Mouse (Mus musculus) limb, embryonic 13.5 days (tissue): Measurements from ENCODE around the gene Itga6. TPM values are rescaled to one million over a fixed set of nuclear protein-coding genes. Genes with fewer than 3 reads are reported as not detected.
A peak's percentile ranks its signal among the peaks of the same experiment; 100 is the strongest.

Experiments used
- ATAC-seq: fragments of 200-750 bp; cut with Nextera tagmentation; 2 replicates; pipeline ENCODE4 v1.8.0; 2017; ENCODE audit warnings: low read depth, moderate number of reproducible peaks, moderate TSS enrichment; ENCODE audit not compliant: low FRiP score
- H3K27ac ChIP-seq: fragments of 300-500 bp; sonication (generic); 2 replicates; pipeline ENCODE4 v1.5.1; 2015; ENCODE audit warnings: inconsistent platforms, mild to moderate bottlenecking, moderate library complexity
- H3K27me3 ChIP-seq: fragments of 300-500 bp; sonication (generic); 2 replicates; pipeline ENCODE4 v1.6.1; 2015; ENCODE audit warnings: mild to moderate bottlenecking, inconsistent platforms
- H3K36me3 ChIP-seq: fragments of 300-500 bp; sonication (generic); 2 replicates; pipeline ENCODE4 v1.6.1; 2015; ENCODE audit warnings: inconsistent platforms, mild to moderate bottlenecking, moderate library complexity
- H3K4me1 ChIP-seq: fragments of 300-500 bp; sonication (generic); 2 replicates; pipeline ENCODE4 v1.6.1; 2015; ENCODE audit warnings: inconsistent platforms
- H3K4me2 ChIP-seq: fragments of 300-500 bp; sonication (generic); replicated peaks from 2 replicates; pipeline ENCODE4 v1.6.1; 2015; ENCODE audit warnings: inconsistent platforms, mild to moderate bottlenecking, moderate library complexity
- H3K4me3 ChIP-seq: fragments of 300-500 bp; sonication (generic); 2 replicates; pipeline ENCODE4 v1.5.1; 2015; ENCODE audit warnings: moderate library complexity, mild to moderate bottlenecking, inconsistent platforms
- H3K9ac ChIP-seq: fragments of 300-500 bp; sonication (generic); 2 replicates; pipeline ENCODE4 v1.6.1; 2015; ENCODE audit warnings: mild to moderate bottlenecking, inconsistent platforms
- H3K9me3 ChIP-seq: fragments of 300-500 bp; sonication (generic); 2 replicates; pipeline ENCODE4 v1.6.1; 2016; ENCODE audit warnings: inconsistent platforms
- WGBS: fragments of 180-500 bp; shearing (Covaris S2); methylation state at CpG from one replicate; pipeline ENCODE4 v1.1.7; 2015; 5-methylcytosine and 5-hydroxymethylcytosine counted together
- polyA plus RNA-seq: library from polyadenylated mRNA; unstranded; fragments of >200 nt; fragmentation: Nextera tagmentation; extraction: Ambion mirVana; gene quantifications from 2 replicates; pipeline ENCODE4 v1.2.1, GENCODE M21; 2015

Itga6 gene
- polyA plus RNA-seq, 1 experiment from 2014 or later: 33.9 TPM

GRCm38 (mm10) chr2:71873474-71874322 is 128.3 kb downstream of the Itga6 start:
- Histone ChIP-seq H3K27me3 (no peaks in the 10 kb centered on the region), H3K27ac (peak overlapping the region; percentile 92), H3K4me3 (peak overlapping the region; percentile 83), H3K4me2 (peak overlapping the region; percentile 86), H3K9me3 (no peaks in the 10 kb centered on the region), H3K4me1 (peaks cover 22% of the 10 kb centered on the region), H3K9ac (peak overlapping the region; percentile 90), H3K36me3 (peaks cover 14% of the 10 kb centered on the region; the same call in 1 of the 2 replicates)
- 3% methylated on average over 51 of the region's 51 CpGs for WGBS
- ATAC-seq: peak; percentile 60; the same call in 1 of the 2 replicates

- Histone ChIP-seq H3K4me2 (peak overlapping the region; percentile 86), H3K36me3 (peaks cover 15% of the 10 kb centered on the region; the same call in 1 of the 2 replicates), H3K27me3 (no peaks in the 10 kb centered on the region), H3K27ac (no peak overlapping the region), H3K9ac (peak overlapping the region; percentile 90; the same call in 1 of the 2 replicates), H3K4me3 (peak overlapping the region; percentile 83), H3K4me1 (peaks cover 22% of the 10 kb centered on the region), H3K9me3 (no peaks in the 10 kb centered on the region)
- 79% methylated on average over 2 of the region's 2 CpGs for WGBS
- no peak for ATAC-seq
Measured at GRCm38 (mm10) chr2:71874422-71874821, 129.0 kb downstream of the Itga6 start.

- Histone ChIP-seq H3K4me3 (peak overlapping the region; percentile 83; the same call in 1 of the 2 replicates), H3K36me3 (peaks cover 19% of the 10 kb centered on the region; the same call in 1 of the 2 replicates), H3K4me2 (peak overlapping the region; percentile 86), H3K27ac (no peak overlapping the region), H3K4me1 (peaks cover 22% of the 10 kb centered on the region), H3K9me3 (no peaks in the 10 kb centered on the region), H3K9ac (no peak overlapping the region), H3K27me3 (no peaks in the 10 kb centered on the region)
- WGBS: 56% methylated on average over 2 of the region's 2 CpGs
- no peak for ATAC-seq
Measured at GRCm38 (mm10) chr2:71874836-71875235, 129.4 kb downstream of the Itga6 start.

- 91% methylated on average over 4 of the region's 4 CpGs for WGBS
- H3K27me3 ChIP-seq: no peaks in the 10 kb centered on the region
Measured at GRCm38 (mm10) chr2:71877865-71878264, 132.4 kb downstream of the Itga6 start.

GRCm38 (mm10) chr2:71878441-71878840 is 133.0 kb downstream of the Itga6 start:
- peaks cover 50% of the 10 kb centered on the region for H3K36me3 ChIP-seq
- no peak overlapping the region for H3K4me3 ChIP-seq
- H3K9me3 ChIP-seq: no peaks in the 10 kb centered on the region
- no peak overlapping the region for H3K9ac ChIP-seq
- peaks cover 18% of the 10 kb centered on the region for H3K4me1 ChIP-seq
- WGBS: 75% methylated on average over 2 of the region's 2 CpGs
- no peak overlapping the region for H3K27ac ChIP-seq
- H3K27me3 ChIP-seq: no peaks in the 10 kb centered on the region
- no peak overlapping the region for H3K4me2 ChIP-seq
- ATAC-seq: no peak

More at GRCm38 (mm10) chr2:71877865-71878264, 132.4 kb downstream of the Itga6 start:
- peaks cover 44% of the 10 kb centered on the region for H3K36me3 ChIP-seq
- H3K9ac ChIP-seq: no peak overlapping the region
- no peaks in the 10 kb centered on the region for H3K9me3 ChIP-seq
- ATAC-seq: no peak
- peaks cover 18% of the 10 kb centered on the region for H3K4me1 ChIP-seq
- H3K4me3 ChIP-seq: no peak overlapping the region
- H3K27ac ChIP-seq: no peak overlapping the region
- H3K4me2 ChIP-seq: no peak overlapping the region

- Histone ChIP-seq H3K36me3 (peaks cover 54% of the 10 kb centered on the region), H3K9me3 (no peaks in the 10 kb centered on the region), H3K9ac (no peak overlapping the region), H3K27ac (no peak overlapping the region), H3K27me3 (no peaks in the 10 kb centered on the region), H3K4me2 (no peak overlapping the region), H3K4me1 (peaks cover 15% of the 10 kb centered on the region), H3K4me3 (no peak overlapping the region)
- no peak for ATAC-seq
Measured at GRCm38 (mm10) chr2:71878943-71879342, 133.5 kb downstream of the Itga6 start.

- H3K4me3 ChIP-seq: no peak overlapping the region
- H3K36me3 ChIP-seq: peaks cover 72% of the 10 kb centered on the region
- H3K4me1 ChIP-seq: no peaks in the 10 kb centered on the region
- H3K27ac ChIP-seq: no peak overlapping the region
- H3K9me3 ChIP-seq: no peaks in the 10 kb centered on the region
- H3K27me3 ChIP-seq: no peaks in the 10 kb centered on the region
- H3K4me2 ChIP-seq: no peak overlapping the region
- WGBS: 90% methylated on average over 19 of the region's 19 CpGs
- no peak for ATAC-seq
- H3K9ac ChIP-seq: no peak overlapping the region
Measured at GRCm38 (mm10) chr2:71882914-71883651, 137.7 kb downstream of the Itga6 start.

- Histone ChIP-seq H3K36me3 (peaks cover 79% of the 10 kb centered on the region), H3K9me3 (no peaks in the 10 kb centered on the region)
- no peak for ATAC-seq
Measured at GRCm38 (mm10) chr2:71887269-71887668, 141.9 kb downstream of the Itga6 start.

GRCm38 (mm10) chr2:71888437-71888836 is 143.0 kb downstream of the Itga6 start:
- no peaks in the 10 kb centered on the region for H3K9me3 ChIP-seq
- no peak overlapping the region for H3K4me2 ChIP-seq
- 79% methylated on average over 4 of the region's 4 CpGs for WGBS
- no peaks in the 10 kb centered on the region for H3K27me3 ChIP-seq
- ATAC-seq: no peak
- no peaks in the 10 kb centered on the region for H3K4me1 ChIP-seq
- no peak overlapping the region for H3K4me3 ChIP-seq
- no peak overlapping the region for H3K9ac ChIP-seq
- peaks cover 79% of the 10 kb centered on the region for H3K36me3 ChIP-seq
- no peak overlapping the region for H3K27ac ChIP-seq

More at GRCm38 (mm10) chr2:71887269-71887668, 141.9 kb downstream of the Itga6 start:
- H3K9ac ChIP-seq: no peak overlapping the region
- no peak overlapping the region for H3K4me3 ChIP-seq
- no peaks in the 10 kb centered on the region for H3K4me1 ChIP-seq
- no peak overlapping the region for H3K27ac ChIP-seq
- no peak overlapping the region for H3K4me2 ChIP-seq
- no peaks in the 10 kb centered on the region for H3K27me3 ChIP-seq
- 94% methylated on average over 4 of the region's 4 CpGs for WGBS

GRCm38 (mm10) chr2:71891536-71891935 is 146.1 kb downstream of the Itga6 start:
- no peak overlapping the region for H3K27ac ChIP-seq
- no peak for ATAC-seq
- H3K4me1 ChIP-seq: no peaks in the 10 kb centered on the region
- no peak overlapping the region for H3K9ac ChIP-seq
- no peaks in the 10 kb centered on the region for H3K27me3 ChIP-seq
- peaks cover 79% of the 10 kb centered on the region for H3K36me3 ChIP-seq
- H3K4me2 ChIP-seq: no peak overlapping the region
- no peaks in the 10 kb centered on the region for H3K9me3 ChIP-seq
- WGBS: 96% methylated on average over 2 of the region's 2 CpGs
- H3K4me3 ChIP-seq: no peak overlapping the region

- peaks cover 84% of the 10 kb centered on the region for H3K36me3 ChIP-seq
- H3K27ac ChIP-seq: no peak overlapping the region
- H3K4me1 ChIP-seq: no peaks in the 10 kb centered on the region
- H3K4me3 ChIP-seq: no peak overlapping the region
- H3K9ac ChIP-seq: no peak overlapping the region
- no peaks in the 10 kb centered on the region for H3K9me3 ChIP-seq
- ATAC-seq: no peak
- 94% methylated on average over 7 of the region's 7 CpGs for WGBS
- H3K27me3 ChIP-seq: no peaks in the 10 kb centered on the region
- no peak overlapping the region for H3K4me2 ChIP-seq
Measured at GRCm38 (mm10) chr2:71892741-71893349, 147.4 kb downstream of the Itga6 start.
